Mouse (Mus musculus) lung, embryonic 14.5 days (tissue): ENCODE results near the gene Alb. TPM values are rescaled to one million over a fixed set of nuclear protein-coding genes. Genes with fewer than 3 reads are reported as not detected.

Source experiments
- ATAC-seq: fragments of 200-750 bp; cut with Nextera tagmentation; 2 replicates; pipeline ENCODE4 v1.8.0; 2017; ENCODE audit warnings: mild to moderate bottlenecking, moderate TSS enrichment, moderate library complexity; ENCODE audit not compliant: insufficient read depth
- DNase-seq: peaks from one replicate; pipeline ENCODE4 v3.0.0-alpha.2; 2015
- H3K27ac ChIP-seq: fragments of 300-500 bp; sonication (generic); 2 replicates; pipeline ENCODE4 v1.5.1; 2014; ENCODE audit warnings: low read depth, mild to moderate bottlenecking, moderate library complexity
- H3K27me3 ChIP-seq: fragments of 300-500 bp; sonication (generic); 2 replicates; pipeline ENCODE4 v1.6.1; 2014; ENCODE audit warnings: low read length, control low read depth; ENCODE audit not compliant: insufficient read depth
- H3K36me3 ChIP-seq: fragments of 300-500 bp; sonication (generic); 2 replicates; pipeline ENCODE4 v1.6.1; 2014; ENCODE audit warnings: control low read depth; ENCODE audit not compliant: insufficient read depth
- H3K4me1 ChIP-seq: fragments of 300-500 bp; sonication (generic); 2 replicates; pipeline ENCODE4 v1.6.1; 2014; ENCODE audit warnings: antibody characterized with exemption, control low read depth; ENCODE audit not compliant: insufficient read depth
- H3K4me2 ChIP-seq: fragments of 300-500 bp; sonication (generic); 2 replicates; pipeline ENCODE4 v1.6.1; 2014; ENCODE audit warnings: mild to moderate bottlenecking
- H3K4me3 ChIP-seq: fragments of 300-500 bp; sonication (generic); 2 replicates; pipeline ENCODE4 v1.5.1; 2014; ENCODE audit warnings: low read depth, low read length
- H3K9ac ChIP-seq: fragments of 300-500 bp; sonication (generic); 2 replicates; pipeline ENCODE4 v1.6.1; 2014
- H3K9me3 ChIP-seq: fragments of 300-500 bp; sonication (generic); 2 replicates; pipeline ENCODE4 v1.6.1; 2016; ENCODE audit warnings: low read depth, low read length, control low read depth
- CTCF ChIP-seq: IDR thresholded peaks from 2 replicates; pipeline ENCODE4 v1.5.1; 2016; ENCODE audit warnings: antibody characterized with exemption, low read depth
- WGBS: fragments of 180-500 bp; shearing (Covaris S2); extraction: QIAGEN DNeasy Blood & Tissue Kit; methylation state at CpG from one replicate; pipeline ENCODE4 v1.1.7; 2014; 5-methylcytosine and 5-hydroxymethylcytosine counted together
- polyA plus RNA-seq: library from polyadenylated mRNA; unstranded; fragments of >200 nt; fragmentation: Nextera tagmentation; extraction: Ambion mirVana; gene quantifications from 2 replicates; pipeline ENCODE4 v1.2.1, GENCODE M21; 2014

Alb gene
- polyA plus RNA-seq, 1 experiment from 2014 or later = 1.7 TPM

DNA sequence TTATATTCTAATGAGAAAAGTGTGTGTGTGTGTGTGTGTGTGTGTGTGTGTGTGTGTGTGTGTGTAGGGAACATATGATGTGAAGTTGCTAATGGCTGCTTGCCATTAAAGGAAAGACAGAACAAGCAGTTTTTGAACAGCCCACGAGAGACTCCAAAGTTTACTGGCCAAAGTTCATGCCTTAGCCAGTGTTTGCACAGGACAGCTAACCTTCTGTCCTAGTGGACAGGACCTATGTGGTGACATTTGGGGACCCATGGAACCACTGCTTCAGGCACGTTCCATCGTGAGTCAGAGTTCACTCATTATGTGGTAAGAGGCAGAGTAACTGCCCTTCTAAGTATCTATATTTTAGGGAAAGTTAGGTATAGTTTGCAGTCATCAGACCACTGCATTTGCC, 13.1 kb upstream of the Alb start:
- H3K27ac ChIP-seq = no peak overlapping the region
- no peaks in the 10 kb centered on the region for H3K36me3 ChIP-seq
- no peaks in the 10 kb centered on the region for H3K9me3 ChIP-seq
- H3K4me1 ChIP-seq = no peaks in the 10 kb centered on the region
- WGBS = 70% methylated on average over 3 of the region's 3 CpGs
- no peak for DNase-seq
- no peak overlapping the region for H3K9ac ChIP-seq
- H3K4me3 ChIP-seq = no peak overlapping the region
- H3K27me3 ChIP-seq = no peaks in the 10 kb centered on the region
- no peak overlapping the region for H3K4me2 ChIP-seq
- ATAC-seq = no peak
- no peak for TF ChIP-seq CTCF

DNA sequence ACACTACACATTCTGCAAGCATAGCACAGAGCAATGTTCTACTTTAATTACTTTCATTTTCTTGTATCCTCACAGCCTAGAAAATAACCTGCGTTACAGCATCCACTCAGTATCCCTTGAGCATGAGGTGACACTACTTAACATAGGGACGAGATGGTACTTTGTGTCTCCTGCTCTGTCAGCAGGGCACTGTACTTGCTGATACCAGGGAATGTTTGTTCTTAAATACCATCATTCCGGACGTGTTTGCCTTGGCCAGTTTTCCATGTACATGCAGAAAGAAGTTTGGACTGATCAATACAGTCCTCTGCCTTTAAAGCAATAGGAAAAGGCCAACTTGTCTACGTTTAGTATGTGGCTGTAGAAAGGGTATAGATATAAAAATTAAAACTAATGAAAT, 10.7 kb upstream of the Alb start:
- DNase-seq = no peak
- no peak overlapping the region for H3K27ac ChIP-seq
- TF ChIP-seq CTCF = no peak
- no peak overlapping the region for H3K4me2 ChIP-seq
- H3K4me3 ChIP-seq = no peak overlapping the region
- no peaks in the 10 kb centered on the region for H3K4me1 ChIP-seq
- no peak for ATAC-seq
- 67% methylated on average over 5 of the region's 5 CpGs for WGBS
- H3K9me3 ChIP-seq = no peaks in the 10 kb centered on the region
- H3K9ac ChIP-seq = no peak overlapping the region
- no peaks in the 10 kb centered on the region for H3K27me3 ChIP-seq
- no peaks in the 10 kb centered on the region for H3K36me3 ChIP-seq

DNA sequence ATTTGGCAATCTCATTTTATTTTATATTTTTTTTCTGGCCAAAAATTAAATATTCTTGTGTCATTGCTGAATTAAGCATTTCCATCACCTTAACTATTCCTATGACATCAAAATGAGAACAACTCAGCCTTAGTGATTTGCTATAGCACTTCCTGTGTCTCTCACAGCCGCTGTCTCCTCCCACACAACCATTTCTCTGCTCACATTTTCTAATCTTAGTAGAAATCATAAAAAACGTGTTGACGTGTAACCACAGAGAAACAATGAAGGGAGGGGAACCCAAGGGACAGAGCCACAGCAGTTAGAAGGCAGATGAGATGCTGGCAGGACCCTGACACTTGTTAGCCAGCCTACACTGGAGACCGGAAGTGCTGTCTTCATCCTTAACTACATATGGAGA, 8.0 kb upstream of the Alb start:
- WGBS = 70% methylated on average over 4 of the region's 4 CpGs
- ATAC-seq (no peak), DNase-seq (no peak)
- H3K27ac ChIP-seq = no peak overlapping the region
- no peaks in the 10 kb centered on the region for H3K4me1 ChIP-seq
- no peaks in the 10 kb centered on the region for H3K27me3 ChIP-seq
- H3K9ac ChIP-seq = no peak overlapping the region
- H3K4me2 ChIP-seq = no peak overlapping the region
- TF ChIP-seq CTCF = no peak
- no peaks in the 10 kb centered on the region for H3K9me3 ChIP-seq
- no peak overlapping the region for H3K4me3 ChIP-seq
- no peaks in the 10 kb centered on the region for H3K36me3 ChIP-seq

DNA sequence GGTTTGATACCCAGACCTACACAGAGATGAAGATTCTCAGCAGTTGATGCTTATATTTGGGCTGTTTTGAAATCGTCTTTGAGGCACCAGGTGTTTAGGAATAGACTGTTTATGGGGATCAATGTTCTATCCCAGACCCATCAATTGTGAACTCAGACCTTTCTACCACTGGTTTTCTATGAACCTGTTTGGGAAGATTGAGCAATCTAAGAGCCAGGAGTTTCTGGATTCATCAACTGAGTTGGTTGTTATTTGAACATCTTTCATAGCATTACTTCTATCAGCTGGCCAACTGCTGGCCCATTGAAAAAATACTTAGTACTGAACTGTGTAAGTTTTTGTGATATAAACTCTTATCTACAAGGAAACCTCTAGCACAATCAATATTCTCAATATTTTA, 3.5 kb upstream of the Alb start:
- Histone ChIP-seq H3K9me3 (no peaks in the 10 kb centered on the region), H3K9ac (no peak overlapping the region), H3K4me1 (no peaks in the 10 kb centered on the region), H3K27me3 (no peaks in the 10 kb centered on the region), H3K27ac (no peak overlapping the region), H3K36me3 (no peaks in the 10 kb centered on the region), H3K4me3 (no peak overlapping the region), H3K4me2 (no peak overlapping the region)
- no peak for TF ChIP-seq CTCF
- ATAC-seq (no peak), DNase-seq (no peak)
- 66% methylated on average over 1 of the region's 1 CpGs for WGBS

DNA sequence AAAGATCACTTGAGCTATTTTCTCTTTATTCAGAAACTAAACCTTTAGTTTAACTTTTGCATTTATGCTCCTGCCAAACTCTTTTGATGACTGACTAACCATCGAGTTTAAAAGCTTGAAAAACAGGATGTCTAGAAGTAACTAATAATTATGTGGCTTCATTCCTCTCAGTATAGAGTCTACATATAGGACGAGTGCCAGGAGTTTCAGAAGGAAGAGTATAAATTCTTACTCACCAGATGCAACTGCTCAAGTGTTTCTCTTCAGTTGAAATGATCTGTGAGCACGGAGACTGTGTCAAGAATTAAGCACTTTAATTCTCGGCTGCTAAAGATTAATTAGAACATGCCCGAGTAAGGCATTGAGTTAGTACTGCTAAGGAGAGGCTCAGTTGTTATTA, 2.0 kb upstream of the Alb start:
- Histone ChIP-seq H3K4me3 (no peak overlapping the region), H3K4me2 (no peak overlapping the region), H3K9ac (no peak overlapping the region), H3K27me3 (no peaks in the 10 kb centered on the region), H3K27ac (no peak overlapping the region), H3K4me1 (no peaks in the 10 kb centered on the region), H3K9me3 (no peaks in the 10 kb centered on the region), H3K36me3 (no peaks in the 10 kb centered on the region)
- TF ChIP-seq CTCF = no peak
- ATAC-seq (no peak), DNase-seq (peak; percentile 48)
- WGBS = 26% methylated on average over 5 of the region's 5 CpGs

DNA sequence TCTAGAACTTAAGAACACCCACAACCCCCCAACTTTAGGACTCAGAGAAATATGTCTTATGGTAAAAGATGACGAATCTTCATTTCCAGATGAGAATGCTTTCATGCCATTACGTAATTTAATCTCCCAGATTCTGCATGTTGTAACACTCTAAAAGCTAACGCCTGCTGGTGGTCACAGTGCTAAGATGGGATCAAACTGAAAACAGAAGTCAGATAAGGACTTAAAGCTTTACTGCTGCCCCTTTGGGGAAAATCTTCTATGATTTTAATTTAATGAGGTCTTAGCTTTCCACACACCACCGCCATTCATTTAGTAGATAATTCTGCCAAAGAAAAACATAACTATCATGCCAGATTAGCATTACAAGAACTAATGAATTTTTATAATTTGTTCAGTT, 6.1 kb downstream of the Alb start:
- Histone ChIP-seq H3K9ac (no peak overlapping the region), H3K27me3 (no peaks in the 10 kb centered on the region), H3K4me3 (no peak overlapping the region), H3K4me1 (no peaks in the 10 kb centered on the region), H3K36me3 (no peaks in the 10 kb centered on the region), H3K9me3 (no peaks in the 10 kb centered on the region), H3K4me2 (no peak overlapping the region), H3K27ac (no peak overlapping the region)
- WGBS = 62% methylated on average over 4 of the region's 4 CpGs
- DNase-seq (no peak), ATAC-seq (no peak)
- no peak for TF ChIP-seq CTCF

DNA sequence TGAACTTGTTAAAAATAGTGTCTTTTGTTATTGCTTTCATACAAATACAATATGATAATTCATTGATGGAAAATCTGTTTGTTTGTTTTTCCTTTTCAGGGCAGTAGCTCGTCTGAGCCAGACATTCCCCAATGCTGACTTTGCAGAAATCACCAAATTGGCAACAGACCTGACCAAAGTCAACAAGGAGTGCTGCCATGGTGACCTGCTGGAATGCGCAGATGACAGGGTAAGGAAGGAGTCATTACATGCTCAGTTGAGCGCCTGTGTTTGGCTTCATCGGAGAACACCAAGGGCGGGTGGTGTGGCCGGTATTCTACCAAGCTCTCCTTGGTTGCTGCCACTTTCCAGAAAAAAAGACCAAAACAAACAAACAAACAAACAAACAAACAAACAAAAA, 6.5 kb downstream of the Alb start:
- H3K4me2 ChIP-seq = no peak overlapping the region
- H3K27me3 ChIP-seq = no peaks in the 10 kb centered on the region
- 53% methylated on average over 6 of the region's 6 CpGs for WGBS
- H3K36me3 ChIP-seq = no peaks in the 10 kb centered on the region
- no peaks in the 10 kb centered on the region for H3K9me3 ChIP-seq
- H3K9ac ChIP-seq = no peak overlapping the region
- H3K4me3 ChIP-seq = no peak overlapping the region
- no peak overlapping the region for H3K27ac ChIP-seq
- TF ChIP-seq CTCF = no peak
- DNase-seq (peak; percentile 20), ATAC-seq (no peak)
- no peaks in the 10 kb centered on the region for H3K4me1 ChIP-seq

DNA sequence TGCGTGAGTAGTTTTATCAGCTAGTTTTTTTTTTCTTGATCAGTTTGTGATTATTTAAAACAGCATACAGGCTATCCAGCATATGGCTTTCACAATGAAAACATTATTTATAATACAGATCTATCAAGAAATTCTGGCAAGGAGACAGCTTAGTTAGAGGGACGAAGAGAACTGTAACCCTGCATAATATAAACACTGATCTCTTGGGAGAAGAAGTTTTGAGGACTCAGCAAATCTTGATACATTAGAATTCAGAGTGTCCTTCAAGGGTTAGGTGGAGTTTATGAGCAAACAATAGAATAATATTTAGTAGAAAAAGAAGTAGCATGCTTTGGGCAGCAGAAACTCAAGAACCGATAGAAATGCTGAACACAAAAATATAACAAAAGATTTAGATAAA, 10.1 kb downstream of the Alb start:
- DNase-seq = no peak

More for the DNA sequence above, 10.1 kb downstream of the Alb start:
- H3K9me3 ChIP-seq = no peaks in the 10 kb centered on the region
- WGBS = 52% methylated on average over 3 of the region's 3 CpGs
- H3K27ac ChIP-seq = no peak overlapping the region
- H3K9ac ChIP-seq = no peak overlapping the region
- H3K27me3 ChIP-seq = no peaks in the 10 kb centered on the region
- no peak for ATAC-seq
- H3K4me1 ChIP-seq = no peaks in the 10 kb centered on the region
- H3K4me2 ChIP-seq = no peak overlapping the region
- no peak overlapping the region for H3K4me3 ChIP-seq
- H3K36me3 ChIP-seq = no peaks in the 10 kb centered on the region
- TF ChIP-seq CTCF = no peak
